Mouse (Mus musculus): ENCODE measurements around the gene Sacm1l.

- no peak for TF ChIP-seq CTCF (IDR thresholded peaks at IDR 0.05; ENCODE audit: low read depth, low read length)
- no peak for TF ChIP-seq TAL1 (conservative IDR thresholded peaks at IDR 0.05; ENCODE audit: low read depth, low read length)
Measured at GRCm38 (mm10) chr9:123528087-123528925, 1.3 kb upstream of the Sacm1l start.

All from G1E (cell line).